Mouse (Mus musculus) CH12.LX (cell line): ENCODE measurements around the gene Glb1. TPM values are rescaled to one million over a fixed set of nuclear protein-coding genes. Genes with fewer than 3 reads are reported as not detected.
A peak's percentile ranks its signal among the peaks of the same experiment; 100 is the strongest.

Source experiments
- DNase-seq: peaks from one replicate; pipeline ENCODE4 v3.0.0-alpha.2; 2013; ENCODE audit errors: extremely low read depth
- H3K27ac ChIP-seq: 2 replicates; pipeline ENCODE4 v1.5.1; 2012; ENCODE audit warnings: low read depth, mild to moderate bottlenecking, control low read depth, moderate library complexity; ENCODE audit not compliant: insufficient read depth
- H3K27me3 ChIP-seq: replicated peaks from 2 replicates; pipeline ENCODE3; 2012; ENCODE audit warnings: inconsistent platforms
- H3K36me3 ChIP-seq, 2 experiments: replicated peaks in 1 of 2; 2 replicates each; pipeline versions ENCODE3 to v1.6.1; 2012; ENCODE audit warnings: inconsistent platforms in 1 of 2, low read length in 1 of 2, mild to moderate bottlenecking in 1 of 2, mixed read lengths in 1 of 2, moderate library complexity in 1 of 2; ENCODE audit not compliant: control insufficient read depth in 1 of 2, insufficient read depth in 1 of 2
- H3K4me1 ChIP-seq, 2 experiments: 2 replicates each; pipeline ENCODE4 v1.6.1; 2012; ENCODE audit warnings: inconsistent platforms in 1 of 2, moderate library complexity in 1 of 2; ENCODE audit not compliant: insufficient read depth in 2 of 2, control insufficient read depth in 1 of 2
- H3K4me2 ChIP-seq: 2 replicates; pipeline ENCODE4 v1.6.1; 2012; ENCODE audit warnings: low read depth, mild to moderate bottlenecking, control low read depth; ENCODE audit not compliant: poor library complexity, insufficient read depth, severe bottlenecking
- H3K4me3 ChIP-seq, 3 experiments: fragments of 150-350 bp in 1 of 3; sonication (generic) in 1 of 3; replicated peaks in 1 of 3; 2 replicates each; pipeline versions ENCODE3 to v1.5.1; 2011 to 2012; ENCODE audit warnings: low read depth in 2 of 3, low read length in 2 of 3, mild to moderate bottlenecking in 2 of 3, moderate library complexity in 2 of 3, control low read depth in 1 of 3, improper control_type of control experiment in 1 of 3, inconsistent platforms in 1 of 3, mixed read lengths in 1 of 3; ENCODE audit not compliant: poor library complexity in 1 of 3
- H3K79me2 ChIP-seq: replicated peaks from 2 replicates; pipeline ENCODE4 v1.6.1; 2012; ENCODE audit warnings: mild to moderate bottlenecking, moderate library complexity; ENCODE audit not compliant: control insufficient read depth, poor library complexity, insufficient read depth, severe bottlenecking; ENCODE audit errors: extremely low read depth
- H3K9ac ChIP-seq: 2 replicates; pipeline ENCODE4 v1.6.1; 2012; ENCODE audit warnings: low read depth, mild to moderate bottlenecking, control low read depth, moderate library complexity; ENCODE audit not compliant: insufficient read depth
- H3K9me3 ChIP-seq: replicated peaks from 2 replicates; pipeline ENCODE3; 2012; ENCODE audit warnings: low read length, inconsistent platforms, mixed read lengths
- CHD1 ChIP-seq: IDR thresholded peaks from 2 replicates; pipeline ENCODE4 v1.6.1; 2012; ENCODE audit warnings: low read depth, low read length, improper control_type of control experiment, inconsistent platforms
- CHD2 ChIP-seq: IDR thresholded peaks from 2 replicates; pipeline ENCODE4 v1.6.1; 2011; ENCODE audit warnings: low read length, improper control_type of control experiment
- ETS1 ChIP-seq: conservative IDR thresholded peaks from 2 replicates; pipeline ENCODE4 v1.6.1; 2012; ENCODE audit warnings: low read depth, mild to moderate bottlenecking, inconsistent platforms, low read length, improper control_type of control experiment, moderate library complexity
- IRF4 ChIP-seq: IDR thresholded peaks from 2 replicates; pipeline ENCODE4 v1.6.1; 2014; ENCODE audit warnings: low read depth, mild to moderate bottlenecking, inconsistent platforms, low read length, improper control_type of control experiment
- JUND ChIP-seq: conservative IDR thresholded peaks from 2 replicates; pipeline ENCODE4 v1.6.1; 2011; ENCODE audit warnings: low read depth, low read length, improper control_type of control experiment
- MAFK ChIP-seq: IDR thresholded peaks from 2 replicates; pipeline ENCODE4 v1.6.1; 2011; ENCODE audit warnings: low read length, improper control_type of control experiment; ENCODE audit not compliant: insufficient replicate concordance
- MAZ ChIP-seq: IDR thresholded peaks from 2 replicates; pipeline ENCODE4 v1.6.1; 2012; ENCODE audit warnings: low read depth, mild to moderate bottlenecking, inconsistent platforms, low read length, improper control_type of control experiment, moderate library complexity
- MEF2A ChIP-seq: IDR thresholded peaks from 2 replicates; pipeline ENCODE4 v1.6.1; 2014; ENCODE audit warnings: low read depth, mild to moderate bottlenecking, inconsistent platforms, low read length, improper control_type of control experiment, borderline replicate concordance
- MYC ChIP-seq: IDR thresholded peaks from 2 replicates; pipeline ENCODE4 v1.6.1; 2011; ENCODE audit warnings: low read depth, mild to moderate bottlenecking, improper control_type of control experiment, low read length
- NRF1 ChIP-seq: IDR thresholded peaks from 2 replicates; pipeline ENCODE4 v1.6.1; 2014; ENCODE audit warnings: low read depth, mild to moderate bottlenecking, inconsistent platforms, low read length, improper control_type of control experiment, moderate library complexity
- POLR2A ChIP-seq: IDR thresholded peaks from 2 replicates; pipeline ENCODE4 v1.6.1; 2011; ENCODE audit warnings: low read depth, mild to moderate bottlenecking, improper control_type of control experiment, low read length
- POLR2AphosphoS2 ChIP-seq: IDR thresholded peaks from 2 replicates; pipeline ENCODE4 v1.6.1; 2011; ENCODE audit warnings: low read depth, low read length, improper control_type of control experiment
- RAD21 ChIP-seq: IDR thresholded peaks from 2 replicates; pipeline ENCODE4 v1.6.1; 2011; ENCODE audit warnings: low read depth, mild to moderate bottlenecking, low read length, improper control_type of control experiment, moderate library complexity
- RCOR1 ChIP-seq: conservative IDR thresholded peaks from 2 replicates; pipeline ENCODE4 v1.6.1; 2012; ENCODE audit warnings: low read depth, mild to moderate bottlenecking, inconsistent platforms, low read length, improper control_type of control experiment
- SIN3A ChIP-seq: IDR thresholded peaks from 2 replicates; pipeline ENCODE4 v1.6.1; 2012; ENCODE audit warnings: low read length, improper control_type of control experiment, inconsistent platforms
- SMC3 ChIP-seq: IDR thresholded peaks from 2 replicates; pipeline ENCODE4 v1.6.1; 2011; ENCODE audit warnings: low read depth, low read length, improper control_type of control experiment
- TBP ChIP-seq: conservative IDR thresholded peaks from 2 replicates; pipeline ENCODE4 v1.6.1; 2011; ENCODE audit warnings: low read depth, low read length, improper control_type of control experiment
- TCF12 ChIP-seq: IDR thresholded peaks from 2 replicates; pipeline ENCODE4 v1.6.1; 2014; ENCODE audit warnings: low read depth, mild to moderate bottlenecking, inconsistent platforms, low read length, improper control_type of control experiment
- UBTF ChIP-seq: IDR thresholded peaks from 2 replicates; pipeline ENCODE4 v1.6.1; 2012; ENCODE audit warnings: low read depth, mild to moderate bottlenecking, inconsistent platforms, low read length, improper control_type of control experiment, moderate library complexity
- USF1 ChIP-seq: IDR thresholded peaks from 2 replicates; pipeline ENCODE4 v1.6.1; 2014; ENCODE audit warnings: low read depth, mild to moderate bottlenecking, inconsistent platforms, low read length, improper control_type of control experiment
- USF2 ChIP-seq: conservative IDR thresholded peaks from 2 replicates; pipeline ENCODE4 v1.6.1; 2011; ENCODE audit warnings: low read depth, low read length, improper control_type of control experiment
- ZC3H11A ChIP-seq: IDR thresholded peaks from 2 replicates; pipeline ENCODE4 v1.6.1; 2012; ENCODE audit warnings: low read depth, mild to moderate bottlenecking, inconsistent platforms, low read length, improper control_type of control experiment
- ZKSCAN1 ChIP-seq: IDR thresholded peaks from 2 replicates; pipeline ENCODE4 v1.6.1; 2012; ENCODE audit warnings: low read depth, inconsistent platforms, low read length, improper control_type of control experiment, borderline replicate concordance
- ZMIZ1 ChIP-seq: IDR thresholded peaks from 2 replicates; pipeline ENCODE4 v1.6.1; 2012; ENCODE audit warnings: low read depth, mild to moderate bottlenecking, inconsistent platforms, low read length, improper control_type of control experiment
- ZNF384 ChIP-seq: IDR thresholded peaks from 2 replicates; pipeline ENCODE4 v1.6.1; 2012; ENCODE audit warnings: low read depth, low read length, improper control_type of control experiment, inconsistent platforms
- dilution Hi-C: fragments of 300-500 bp; cut with MboI; formaldehyde crosslinking; loops from 2 replicates; pipeline ENCODE4 v1.14.3; 2020; ENCODE audit warnings: low sequenced_read_pairs; ENCODE audit not compliant: extremely low pct_unique_long_range_greater_than_20kb, extremely low pct_ligation_motif_present
- in situ Hi-C: fragments of 300-500 bp; cut with MboI; formaldehyde crosslinking; loops from 3 replicates; pipeline ENCODE4 v1.14.3; 2019; ENCODE audit warnings: low sequenced_read_pairs, low pct_ligation_motif_present, low pct_unique_long_range_greater_than_20kb, mixed read lengths
- polyA plus RNA-seq: library from polyadenylated mRNA; unstranded; fragments of >175 nt; gene quantifications from 2 replicates; pipeline ENCODE4 v1.2.1, GENCODE M21; 2012; ENCODE audit warnings: low read depth; ENCODE audit not compliant: insufficient read length
- total RNA-seq, 2 experiments: library from RNA; depleted of rRNA; stranded (reverse); fragments of 300-350 nt in 1 of 2; fragments of >200 nt in 1 of 2; gene quantifications; 2 replicates each; pipeline ENCODE4 v1.2.3; 2012 to 2014

Glb1 gene
- total and polyA plus RNA-seq, 3 experiments: 25.7 to 40.7 (median 35.4) TPM

DNA sequence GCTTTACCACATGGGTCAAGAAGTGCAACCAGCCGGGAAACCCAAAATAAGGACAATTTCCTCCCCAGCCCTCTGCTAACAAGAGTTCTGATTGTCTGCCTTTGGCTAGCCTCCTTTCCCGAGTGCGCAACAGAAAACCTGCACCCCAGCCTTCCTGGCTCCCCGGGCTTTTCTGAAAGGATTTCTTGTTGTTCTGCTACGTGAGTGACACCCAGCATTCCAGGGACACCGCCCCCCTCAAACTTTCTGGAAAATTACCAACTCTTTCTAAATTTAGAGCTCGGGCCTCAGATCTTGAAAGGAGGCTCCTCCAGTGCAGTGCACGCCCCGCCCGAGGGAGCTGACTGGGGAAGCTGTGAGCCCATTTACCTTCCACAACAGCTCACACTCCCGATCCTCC, 114.5 kb downstream of the Glb1 start, which contains the start of gene C130032M10Rik:
Gene C130032M10Rik, plus strand, starts transcription at position 334 of the 400 bp plus-strand sequence.
- dilution Hi-C loops: no loop called here
- Histone ChIP-seq H3K4me3 (no peak within 1 kb of the TSS), H3K27me3 (no peaks in the 10 kb centered on the region)

DNA sequence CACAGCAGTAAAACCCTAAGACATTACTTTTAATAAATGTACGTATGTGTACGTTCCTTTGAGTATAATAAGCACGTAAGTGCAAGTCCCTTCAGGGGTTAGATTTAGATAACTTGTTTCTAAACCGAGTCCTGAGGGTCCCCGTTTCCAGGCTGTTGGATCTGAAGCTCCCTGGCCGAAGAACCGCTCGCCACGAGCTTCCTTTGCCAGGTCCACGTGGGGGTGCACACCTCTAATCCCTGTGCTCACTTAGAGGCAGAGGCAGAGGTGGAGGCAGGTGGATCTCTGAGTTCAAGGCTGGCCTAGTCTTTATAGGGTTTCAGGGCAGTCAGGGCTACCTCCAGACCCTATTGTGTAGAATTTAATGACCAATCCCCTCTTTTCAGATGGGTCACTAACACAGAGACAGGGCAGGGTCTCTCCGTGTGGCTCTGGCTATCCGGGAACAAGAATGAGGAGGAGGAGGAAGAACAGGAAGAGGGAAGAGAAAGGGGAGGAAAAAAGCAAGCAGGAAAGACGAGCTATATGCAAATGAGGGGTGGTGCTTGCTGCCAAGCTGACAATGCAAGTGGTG, 117.1 kb downstream of the Glb1 start:
- dilution Hi-C loops (no loop called here), in situ Hi-C loops (loop anchor here (5.0 kb wide), 1 partner anchor 64 kb away; no protein-coding TSS in a partner anchor)
- Histone ChIP-seq H3K9me3 (peaks cover 9% of the 10 kb centered on the region), H3K79me2 (no peaks in the 10 kb centered on the region)
- no peak for TF ChIP-seq USF2
- peak; percentile 57; the same call in 1 of the 2 replicates for TF ChIP-seq POLR2A
- peak; percentile 91 for TF ChIP-seq TBP
- TF ChIP-seq SIN3A: no peak
- no peak for TF ChIP-seq ZC3H11A
- no peak for TF ChIP-seq MAFK
- no peak for TF ChIP-seq MAZ
- no peak for TF ChIP-seq UBTF
- TF ChIP-seq MEF2A: no peak
- no peak for TF ChIP-seq ZNF384
- no peak for TF ChIP-seq SMC3
- TF ChIP-seq POLR2AphosphoS2: no peak
- TF ChIP-seq ZMIZ1: peak; percentile 89
- TF ChIP-seq, all 38 proteins: peak for 3
- H3K36me3 ChIP-seq: no peaks in the 10 kb centered on the region
- no peak overlapping the region for H3K27ac ChIP-seq
- DNase-seq: no peak
- H3K4me3 ChIP-seq: no peak overlapping the region
- peaks cover 3 to 16% of the 10 kb centered on the region in 2 experiments; a peak in 3 of 4 replicates for H3K4me1 ChIP-seq
- 0 out of 2 replicates have a peak overlapping the region, but pooled peaks have one; percentile 16 for H3K4me2 ChIP-seq
- H3K27me3 ChIP-seq: no peaks in the 10 kb centered on the region
- no peak overlapping the region for H3K9ac ChIP-seq

More for the DNA sequence above, 114.5 kb downstream of the Glb1 start, which contains the start of gene C130032M10Rik:
- TF ChIP-seq CHD2 (no peak), CHD1 (no peak), ZMIZ1 (no peak), TBP (no peak), MYC (no peak), NRF1 (no peak), IRF4 (no peak), ETS1 (no peak), POLR2A (no peak), RAD21 (no peak), JUND (no peak), TCF12 (no peak), POLR2AphosphoS2 (no peak), RCOR1 (no peak), USF1 (no peak), MAZ (no peak), UBTF (no peak), ZKSCAN1 (no peak), ZC3H11A (no peak)
- TF ChIP-seq, all 38 proteins: peak for 0
- H3K4me1 ChIP-seq: peaks cover 3 to 16% of the 10 kb centered on the region in 2 experiments; a peak in 3 of 4 replicates
- DNase-seq: no peak
- H3K79me2 ChIP-seq: no peaks in the 10 kb centered on the region
- no peaks in the 10 kb centered on the region for H3K36me3 ChIP-seq
- H3K9me3 ChIP-seq: peaks cover 15% of the 10 kb centered on the region
- in situ Hi-C loops: loop anchor here (5.0 kb wide), 1 partner anchor 67 kb away; no protein-coding TSS in a partner anchor
- H3K4me2 ChIP-seq: no peak within 1 kb of the TSS
- no peak within 1 kb of the TSS for H3K9ac ChIP-seq
- H3K27ac ChIP-seq: no peak within 1 kb of the TSS
